Mouse (Mus musculus): ENCODE results near the gene Fam166b.

- TF ChIP-seq CTCF (IDR thresholded peaks at IDR 0.05; ENCODE audit: extremely low read depth, insufficient read depth, insufficient read length, insufficient replicate concordance) (peak; percentile 45; the same call in 1 of the 2 replicates), POLR2A (IDR thresholded peaks at IDR 0.05; ENCODE audit: low read depth, low read length) (peak; percentile 92)
These were observed 25.3 kb upstream of the Fam166b start, which contains the start of gene Cd72 for GRCm38 (mm10) chr4:43454041-43454836.

All from spleen, adult 2 months (tissue).